Mouse (Mus musculus): Measurements from ENCODE around the gene Syne1. TPM values are rescaled to one million over a fixed set of nuclear protein-coding genes. Genes with fewer than 3 reads are reported as not detected.

The Syne1 gene
- polyA plus RNA-seq, 1 experiment from 2014 or later, result 5.2 TPM

DNA sequence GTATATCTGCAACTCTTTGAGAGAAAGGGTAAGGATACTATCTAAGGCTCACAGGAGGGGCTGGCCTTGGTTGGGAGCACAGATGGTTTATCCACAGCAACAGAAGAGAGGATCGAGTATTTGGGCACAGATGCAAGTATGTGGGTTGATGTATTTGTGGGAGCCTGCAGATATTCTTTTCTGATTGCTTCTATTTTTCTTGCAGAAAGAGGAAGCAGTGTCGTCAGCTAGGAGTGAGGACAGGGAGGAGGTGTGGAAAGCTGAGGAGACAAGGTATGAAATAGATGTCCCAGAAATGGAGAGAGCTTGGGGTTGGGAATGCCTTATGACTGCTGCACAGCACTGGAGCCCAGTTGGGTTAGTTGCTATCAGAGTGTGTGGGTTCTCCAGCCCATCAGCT lies 172.3 kb downstream of the Syne1 start:
- H3K27ac ChIP-seq (ENCODE audit: low read depth), result no peak overlapping the region
- TF ChIP-seq CTCF (IDR thresholded peaks at IDR 0.05; ENCODE audit: low read depth) (no peak), EP300 (IDR thresholded peaks at IDR 0.05; ENCODE audit: low read depth) (no peak)
- DNase-seq, result no peak
- H3K9me3 ChIP-seq (ENCODE audit: low read length), result no peaks in the 10 kb centered on the region
- H3K36me3 ChIP-seq (replicated peaks; ENCODE audit: insufficient read depth, low read length), result no peaks in the 10 kb centered on the region
- no peaks in the 10 kb centered on the region for H3K27me3 ChIP-seq (ENCODE audit: insufficient read depth, low read length)
- H3K4me1 ChIP-seq (ENCODE audit: insufficient read depth), result no peaks in the 10 kb centered on the region
- WGBS (ENCODE audit: insufficient replicate concordance), result 38% methylated on average over 2 of the region's 2 CpGs
- no peak overlapping the region for H3K4me3 ChIP-seq (ENCODE audit: low read depth, low read length)
- H3K4me2 ChIP-seq (ENCODE audit: low read depth, low read length), result no peak overlapping the region
- ATAC-seq, result no peak
- no peak overlapping the region for H3K9ac ChIP-seq (replicated peaks)

DNA sequence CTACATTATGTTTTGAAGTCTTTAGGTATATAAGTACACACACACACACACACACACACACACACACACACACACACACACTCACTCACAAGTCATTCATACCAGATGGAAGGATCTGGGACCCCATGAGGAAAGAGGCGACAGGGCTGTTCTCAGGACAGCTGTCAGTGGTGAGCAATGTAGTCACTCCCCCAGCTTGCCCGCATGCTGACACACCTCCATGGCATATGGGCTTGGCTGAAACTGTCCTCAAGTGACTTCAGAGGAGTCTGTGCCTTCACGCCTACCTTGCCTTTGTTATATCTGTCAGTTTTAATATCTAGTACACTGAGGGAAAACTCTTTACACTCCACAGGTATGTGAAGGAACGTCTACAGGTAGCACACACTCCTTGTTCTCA lies 181.7 kb downstream of the Syne1 start:
- 76% methylated on average over 4 of the region's 4 CpGs for whole genome bisulfite sequencing (ENCODE audit: insufficient replicate concordance)
- TF ChIP-seq EP300 (IDR thresholded peaks at IDR 0.05; ENCODE audit: low read depth), result no peak
- TF ChIP-seq CTCF (IDR thresholded peaks at IDR 0.05; ENCODE audit: low read depth), result no peak
- DNase-seq, result no peak

GRCm38 (mm10) chr10:5368266-5368665 lies 183.0 kb downstream of the Syne1 start:
- no peaks in the 10 kb centered on the region for H3K27me3 ChIP-seq (ENCODE audit: insufficient read depth, low read length)
- no peak for ATAC-seq
- TF ChIP-seq CTCF (IDR thresholded peaks at IDR 0.05; ENCODE audit: low read depth) (no peak), EP300 (IDR thresholded peaks at IDR 0.05; ENCODE audit: low read depth) (no peak)
- DNase-seq, result no peak
- no peak overlapping the region for H3K9ac ChIP-seq (replicated peaks)
- no peaks in the 10 kb centered on the region for H3K36me3 ChIP-seq (replicated peaks; ENCODE audit: insufficient read depth, low read length)
- WGBS (ENCODE audit: insufficient replicate concordance), result 71% methylated on average over 6 of the region's 6 CpGs
- H3K4me2 ChIP-seq (ENCODE audit: low read depth, low read length), result no peak overlapping the region
- H3K4me3 ChIP-seq (ENCODE audit: low read depth, low read length), result no peak overlapping the region
- no peak overlapping the region for H3K27ac ChIP-seq (ENCODE audit: low read depth)
- no peaks in the 10 kb centered on the region for H3K9me3 ChIP-seq (ENCODE audit: low read length)
- H3K4me1 ChIP-seq (ENCODE audit: insufficient read depth), result no peaks in the 10 kb centered on the region

More for the DNA sequence above, 181.7 kb downstream of the Syne1 start:
- no peak overlapping the region for H3K4me3 ChIP-seq (ENCODE audit: low read depth, low read length)
- no peak overlapping the region for H3K4me2 ChIP-seq (ENCODE audit: low read depth, low read length)
- no peaks in the 10 kb centered on the region for H3K4me1 ChIP-seq (ENCODE audit: insufficient read depth)
- H3K27ac ChIP-seq (ENCODE audit: low read depth), result no peak overlapping the region
- no peak overlapping the region for H3K9ac ChIP-seq (replicated peaks)
- H3K9me3 ChIP-seq (ENCODE audit: low read length), result no peaks in the 10 kb centered on the region
- no peaks in the 10 kb centered on the region for H3K27me3 ChIP-seq (ENCODE audit: insufficient read depth, low read length)
- ATAC-seq, result no peak
- no peaks in the 10 kb centered on the region for H3K36me3 ChIP-seq (replicated peaks; ENCODE audit: insufficient read depth, low read length)

DNA sequence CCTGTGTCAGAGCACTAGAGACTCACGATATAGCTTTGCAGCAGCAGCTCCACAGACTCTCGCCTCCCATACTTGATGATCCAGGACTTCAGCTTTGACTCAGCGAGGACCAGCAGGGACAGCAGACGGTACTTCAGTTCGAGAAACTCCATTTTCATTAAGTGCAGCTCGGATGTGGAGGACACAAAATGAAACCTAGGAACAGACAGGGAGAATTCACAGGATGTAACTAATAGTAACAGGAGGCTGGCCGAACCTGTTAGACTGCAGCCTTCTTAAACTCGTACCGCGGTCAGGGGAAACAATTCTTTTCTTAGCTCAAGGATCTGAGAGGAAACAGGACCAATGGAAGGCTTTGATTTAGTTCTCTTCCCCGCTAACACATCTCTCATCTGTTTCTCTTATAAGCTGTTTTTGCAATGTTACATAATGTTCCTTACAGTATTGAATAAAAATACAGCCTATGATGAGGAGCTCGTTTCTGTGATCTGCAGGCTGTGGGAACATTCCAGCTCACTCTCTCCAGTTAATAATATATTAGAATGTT lies 183.7 kb downstream of the Syne1 start:
- Histone ChIP-seq H3K9me3 (ENCODE audit: low read length) (no peaks in the 10 kb centered on the region), H3K4me2 (ENCODE audit: low read depth, low read length) (no peak overlapping the region), H3K36me3 (replicated peaks; ENCODE audit: insufficient read depth, low read length) (no peaks in the 10 kb centered on the region), H3K4me1 (ENCODE audit: insufficient read depth) (no peaks in the 10 kb centered on the region), H3K9ac (replicated peaks) (no peak overlapping the region), H3K27ac (ENCODE audit: low read depth) (no peak overlapping the region), H3K27me3 (ENCODE audit: insufficient read depth, low read length) (no peaks in the 10 kb centered on the region), H3K4me3 (ENCODE audit: low read depth, low read length) (no peak overlapping the region)
- 65% methylated on average over 12 of the region's 12 CpGs for WGBS (ENCODE audit: insufficient replicate concordance)
- ATAC-seq (no peak), DNase-seq (no peak)
- TF ChIP-seq EP300 (IDR thresholded peaks at IDR 0.05; ENCODE audit: low read depth), result no peak
- no peak for TF ChIP-seq CTCF (IDR thresholded peaks at IDR 0.05; ENCODE audit: low read depth)

- Histone ChIP-seq H3K27me3 (ENCODE audit: insufficient read depth, low read length) (no peaks in the 10 kb centered on the region), H3K4me1 (ENCODE audit: insufficient read depth) (no peaks in the 10 kb centered on the region), H3K4me3 (ENCODE audit: low read depth, low read length) (no peak overlapping the region), H3K9ac (replicated peaks) (no peak overlapping the region), H3K36me3 (replicated peaks; ENCODE audit: insufficient read depth, low read length) (no peaks in the 10 kb centered on the region), H3K27ac (ENCODE audit: low read depth) (no peak overlapping the region), H3K9me3 (ENCODE audit: low read length) (no peaks in the 10 kb centered on the region), H3K4me2 (ENCODE audit: low read depth, low read length) (no peak overlapping the region)
- TF ChIP-seq CTCF (IDR thresholded peaks at IDR 0.05; ENCODE audit: low read depth), result no peak
- 68% methylated on average over 7 of the region's 7 CpGs for WGBS (ENCODE audit: insufficient replicate concordance)
- ATAC-seq (no peak), DNase-seq (no peak)
These were observed 190.7 kb downstream of the Syne1 start for GRCm38 (mm10) chr10:5360560-5360959.

- TF ChIP-seq EP300 (IDR thresholded peaks at IDR 0.05; ENCODE audit: low read depth) (no peak), CTCF (IDR thresholded peaks at IDR 0.05; ENCODE audit: low read depth) (no peak)
- WGBS (ENCODE audit: insufficient replicate concordance), result 87% methylated on average over 5 of the region's 5 CpGs
- no peaks in the 10 kb centered on the region for H3K27me3 ChIP-seq (ENCODE audit: insufficient read depth, low read length)
- no peak overlapping the region for H3K9ac ChIP-seq (replicated peaks)
- no peak overlapping the region for H3K4me2 ChIP-seq (ENCODE audit: low read depth, low read length)
- no peaks in the 10 kb centered on the region for H3K9me3 ChIP-seq (ENCODE audit: low read length)
- no peak for ATAC-seq
- H3K4me3 ChIP-seq (ENCODE audit: low read depth, low read length), result no peak overlapping the region
- no peak overlapping the region for H3K27ac ChIP-seq (ENCODE audit: low read depth)
- no peaks in the 10 kb centered on the region for H3K4me1 ChIP-seq (ENCODE audit: insufficient read depth)
- no peaks in the 10 kb centered on the region for H3K36me3 ChIP-seq (replicated peaks; ENCODE audit: insufficient read depth, low read length)
- DNase-seq, result no peak
These were observed 194.7 kb downstream of the Syne1 start for GRCm38 (mm10) chr10:5356614-5357013.

DNA sequence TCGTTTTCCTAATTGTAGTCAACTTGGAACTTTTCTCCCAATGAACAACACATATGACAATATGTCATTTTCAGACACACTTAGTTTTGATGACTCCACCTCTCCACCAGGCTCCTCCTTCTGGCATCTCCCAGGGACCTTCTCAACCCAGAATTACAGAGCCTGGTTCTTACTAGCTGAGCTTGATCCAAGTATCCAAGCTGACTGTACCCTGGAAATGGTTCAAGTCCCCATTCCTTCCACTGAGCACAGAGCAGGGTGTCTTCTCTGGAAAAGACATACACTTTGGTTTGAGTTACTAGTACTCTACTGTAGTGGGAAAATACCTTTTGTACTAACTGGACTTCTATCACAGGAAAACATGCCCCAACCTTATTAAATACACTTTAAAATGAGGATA lies 197.9 kb downstream of the Syne1 start:
- H3K9me3 ChIP-seq (ENCODE audit: low read length), result no peaks in the 10 kb centered on the region
- 94% methylated on average over 1 of the region's 1 CpGs for WGBS (ENCODE audit: insufficient replicate concordance)
- no peak overlapping the region for H3K9ac ChIP-seq (replicated peaks)
- no peak for ATAC-seq
- no peaks in the 10 kb centered on the region for H3K36me3 ChIP-seq (replicated peaks; ENCODE audit: insufficient read depth, low read length)
- H3K27me3 ChIP-seq (ENCODE audit: insufficient read depth, low read length), result no peaks in the 10 kb centered on the region
- H3K4me2 ChIP-seq (ENCODE audit: low read depth, low read length), result no peak overlapping the region
- DNase-seq, result no peak
- no peak overlapping the region for H3K4me3 ChIP-seq (ENCODE audit: low read depth, low read length)
- no peak overlapping the region for H3K27ac ChIP-seq (ENCODE audit: low read depth)
- no peaks in the 10 kb centered on the region for H3K4me1 ChIP-seq (ENCODE audit: insufficient read depth)
- TF ChIP-seq EP300 (IDR thresholded peaks at IDR 0.05; ENCODE audit: low read depth), result no peak

All from liver, postnatal 0 days (tissue).